Mouse (Mus musculus): ENCODE data around the gene Prss2. TPM values are rescaled to one million over a fixed set of nuclear protein-coding genes. Genes with fewer than 3 reads are reported as not detected.

Prss2 gene
- not detected in 2 replicates for total RNA-seq (2014; rRNA removed)
- polyA plus RNA-seq (2015; fragmentation: Nextera tagmentation; extraction: Ambion mirVana), result not detected in 2 replicates

DNA sequence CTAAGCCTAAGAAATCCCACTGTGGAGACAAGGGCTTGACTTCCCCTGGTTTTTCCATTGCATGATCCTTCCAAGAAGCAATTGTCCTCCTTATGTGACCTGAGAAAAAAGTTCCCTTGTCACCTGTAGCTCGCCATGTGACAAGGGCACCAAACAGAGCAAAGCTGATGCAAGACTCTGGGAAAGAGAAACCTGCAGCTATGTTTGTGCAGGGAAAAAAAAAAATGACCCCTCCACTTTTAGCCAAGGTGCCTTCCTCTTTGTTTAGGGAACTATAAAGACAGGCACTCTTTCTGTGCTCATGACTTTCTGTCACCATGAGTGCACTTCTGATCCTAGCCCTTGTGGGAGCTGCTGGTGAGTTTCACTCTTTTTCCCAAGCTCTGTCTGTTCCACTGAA is at the start of gene Prss2:
Gene Prss2 (plus strand): TSS at position 301 of the 400 bp plus-strand sequence.
- TF ChIP-seq CTCF (IDR thresholded peaks at IDR 0.05; ENCODE audit: low read depth), result no peak
- no peak within 1 kb of the TSS for H3K9ac ChIP-seq (replicated peaks; ENCODE audit: low read length)
- DNase-seq (ENCODE audit: low spot score), result no peak
- H3K4me1 ChIP-seq (ENCODE audit: insufficient read depth, low read length), result no peaks in the 10 kb centered on the region
- ATAC-seq, result no peak
- no peaks in the 10 kb centered on the region for H3K36me3 ChIP-seq (ENCODE audit: insufficient read depth, low read length)
- no peak within 1 kb of the TSS for H3K27ac ChIP-seq
- 82% methylated on average over 1 of the region's 1 CpGs for WGBS
- H3K27me3 ChIP-seq (ENCODE audit: insufficient read depth, low read length), result no peaks in the 10 kb centered on the region
- H3K4me2 ChIP-seq (ENCODE audit: low read depth, low read length), result no peak within 1 kb of the TSS
- H3K4me3 ChIP-seq (ENCODE audit: low read length), result no peak within 1 kb of the TSS
- H3K9me3 ChIP-seq (ENCODE audit: low read length), result no peaks in the 10 kb centered on the region

DNA sequence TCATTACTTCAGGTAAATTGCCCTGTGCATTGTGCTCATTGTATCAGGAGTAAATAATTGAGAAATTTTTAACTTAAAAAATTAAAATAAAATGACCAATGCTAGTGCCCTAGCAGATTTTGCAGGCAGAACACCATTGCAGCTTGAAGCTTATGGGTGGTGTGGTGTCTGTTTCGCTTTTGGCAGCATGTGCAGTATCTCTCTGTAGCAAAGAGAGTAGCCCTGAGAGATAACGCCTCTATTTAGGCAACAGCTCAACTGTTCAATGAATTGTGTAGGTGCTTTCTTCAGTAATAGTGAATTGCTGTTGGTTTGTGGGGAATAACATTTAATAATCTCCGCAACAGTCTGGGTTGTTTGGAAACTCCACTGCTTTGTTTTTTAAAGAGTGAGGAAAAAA is 22.2 kb upstream of the Prss2 start:
- Histone ChIP-seq H3K4me3 (ENCODE audit: low read length) (no peak overlapping the region), H3K9me3 (ENCODE audit: low read length) (no peaks in the 10 kb centered on the region), H3K4me1 (ENCODE audit: insufficient read depth, low read length) (no peaks in the 10 kb centered on the region), H3K36me3 (ENCODE audit: insufficient read depth, low read length) (no peaks in the 10 kb centered on the region), H3K27me3 (ENCODE audit: insufficient read depth, low read length) (no peaks in the 10 kb centered on the region), H3K27ac (no peak overlapping the region), H3K9ac (replicated peaks; ENCODE audit: low read length) (no peak overlapping the region), H3K4me2 (ENCODE audit: low read depth, low read length) (no peak overlapping the region)
- 85% methylated on average over 3 of the region's 3 CpGs for WGBS
- no peak for TF ChIP-seq CTCF (IDR thresholded peaks at IDR 0.05; ENCODE audit: low read depth)
- DNase-seq (ENCODE audit: low spot score) (no peak), ATAC-seq (no peak)

- TF ChIP-seq CTCF (IDR thresholded peaks at IDR 0.05; ENCODE audit: low read depth), result no peak
- H3K27me3 ChIP-seq (ENCODE audit: insufficient read depth, low read length), result no peaks in the 10 kb centered on the region
- no peaks in the 10 kb centered on the region for H3K9me3 ChIP-seq (ENCODE audit: low read length)
- H3K9ac ChIP-seq (replicated peaks; ENCODE audit: low read length), result no peak overlapping the region
- no peak overlapping the region for H3K27ac ChIP-seq
- H3K4me1 ChIP-seq (ENCODE audit: insufficient read depth, low read length), result no peaks in the 10 kb centered on the region
- H3K4me3 ChIP-seq (ENCODE audit: low read length), result no peak overlapping the region
- WGBS, result 88% methylated on average over 2 of the region's 2 CpGs
- H3K36me3 ChIP-seq (ENCODE audit: insufficient read depth, low read length), result no peaks in the 10 kb centered on the region
- no peak for ATAC-seq
- no peak overlapping the region for H3K4me2 ChIP-seq (ENCODE audit: low read depth, low read length)
- no peak for DNase-seq (ENCODE audit: low spot score)
Measured at GRCm38 (mm10) chr6:41504915-41505314, 16.7 kb upstream of the Prss2 start.

DNA sequence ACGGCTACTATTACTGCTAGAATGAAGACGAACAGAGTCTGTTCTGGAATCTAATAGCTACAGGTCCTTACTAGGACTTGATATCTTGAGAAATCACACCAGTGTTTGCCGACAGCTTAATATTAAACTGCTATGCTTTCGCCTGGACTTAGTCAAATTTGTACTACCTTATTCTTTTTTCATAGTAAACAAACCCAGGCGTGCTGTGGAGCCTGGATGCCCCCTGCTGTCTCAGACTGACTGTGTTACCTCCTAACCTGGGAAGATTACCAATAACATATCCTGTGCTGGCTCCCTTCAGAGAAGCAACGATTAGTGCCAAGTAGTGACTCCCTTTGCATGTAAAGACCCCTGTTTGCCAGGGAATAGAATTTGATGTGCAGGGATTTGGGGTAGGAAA is 16.3 kb upstream of the Prss2 start:
- ATAC-seq (no peak), DNase-seq (ENCODE audit: low spot score) (no peak)
- H3K4me1 ChIP-seq (ENCODE audit: insufficient read depth, low read length), result no peaks in the 10 kb centered on the region
- H3K4me2 ChIP-seq (ENCODE audit: low read depth, low read length), result no peak overlapping the region
- no peaks in the 10 kb centered on the region for H3K36me3 ChIP-seq (ENCODE audit: insufficient read depth, low read length)
- no peaks in the 10 kb centered on the region for H3K27me3 ChIP-seq (ENCODE audit: insufficient read depth, low read length)
- H3K4me3 ChIP-seq (ENCODE audit: low read length), result no peak overlapping the region
- H3K27ac ChIP-seq, result no peak overlapping the region
- WGBS, result 77% methylated on average over 6 of the region's 6 CpGs
- H3K9me3 ChIP-seq (ENCODE audit: low read length), result no peaks in the 10 kb centered on the region
- TF ChIP-seq CTCF (IDR thresholded peaks at IDR 0.05; ENCODE audit: low read depth), result no peak
- no peak overlapping the region for H3K9ac ChIP-seq (replicated peaks; ENCODE audit: low read length)

DNA sequence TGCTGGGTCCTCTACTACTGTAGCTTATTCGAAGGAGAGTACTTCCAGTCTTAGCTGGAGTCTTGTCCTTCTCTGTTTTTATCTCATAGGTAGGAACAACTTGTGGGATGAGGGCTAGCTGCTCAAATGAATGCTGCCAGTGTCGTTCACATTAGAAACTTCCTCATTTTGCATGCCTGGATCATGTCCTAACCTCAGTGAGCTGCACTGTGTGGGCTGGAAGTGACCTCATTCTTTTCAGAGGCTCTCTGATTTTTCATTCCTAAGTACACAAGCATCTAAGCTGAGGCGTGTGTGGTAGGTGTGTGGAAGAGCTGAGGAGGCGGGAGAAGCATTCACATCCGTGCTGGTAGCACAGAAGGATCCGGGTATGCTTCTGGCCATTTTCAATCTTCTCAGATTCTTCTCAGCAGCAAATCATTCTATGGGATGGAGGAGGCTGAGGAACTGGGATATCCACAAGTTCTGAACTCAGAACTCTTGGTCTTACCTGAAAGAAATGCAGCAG is 3.5 kb upstream of the Prss2 start:
- no peaks in the 10 kb centered on the region for H3K9me3 ChIP-seq (ENCODE audit: low read length)
- no peak overlapping the region for H3K4me2 ChIP-seq (ENCODE audit: low read depth, low read length)
- WGBS, result 79% methylated on average over 6 of the region's 6 CpGs
- no peak for TF ChIP-seq CTCF (IDR thresholded peaks at IDR 0.05; ENCODE audit: low read depth)
- no peaks in the 10 kb centered on the region for H3K4me1 ChIP-seq (ENCODE audit: insufficient read depth, low read length)
- no peak for ATAC-seq
- H3K27ac ChIP-seq, result no peak overlapping the region
- H3K27me3 ChIP-seq (ENCODE audit: insufficient read depth, low read length), result no peaks in the 10 kb centered on the region
- no peak overlapping the region for H3K4me3 ChIP-seq (ENCODE audit: low read length)
- no peaks in the 10 kb centered on the region for H3K36me3 ChIP-seq (ENCODE audit: insufficient read depth, low read length)
- DNase-seq (ENCODE audit: low spot score), result no peak
- H3K9ac ChIP-seq (replicated peaks; ENCODE audit: low read length), result no peak overlapping the region

- no peaks in the 10 kb centered on the region for H3K4me1 ChIP-seq (ENCODE audit: insufficient read depth, low read length)
- no peak for TF ChIP-seq CTCF (IDR thresholded peaks at IDR 0.05; ENCODE audit: low read depth)
- ATAC-seq (no peak), DNase-seq (ENCODE audit: low spot score) (no peak)
- no peak overlapping the region for H3K4me2 ChIP-seq (ENCODE audit: low read depth, low read length)
- no peaks in the 10 kb centered on the region for H3K36me3 ChIP-seq (ENCODE audit: insufficient read depth, low read length)
- no peaks in the 10 kb centered on the region for H3K9me3 ChIP-seq (ENCODE audit: low read length)
- no peak overlapping the region for H3K4me3 ChIP-seq (ENCODE audit: low read length)
- no peak overlapping the region for H3K27ac ChIP-seq
- no peaks in the 10 kb centered on the region for H3K27me3 ChIP-seq (ENCODE audit: insufficient read depth, low read length)
- H3K9ac ChIP-seq (replicated peaks; ENCODE audit: low read length), result no peak overlapping the region
Measured at GRCm38 (mm10) chr6:41526453-41526852, 4.9 kb downstream of the Prss2 start.

GRCm38 (mm10) chr6:41527402-41527801 is 5.8 kb downstream of the Prss2 start:
- no peak for DNase-seq (ENCODE audit: low spot score)
- H3K9me3 ChIP-seq (ENCODE audit: low read length), result no peaks in the 10 kb centered on the region
- H3K4me2 ChIP-seq (ENCODE audit: low read depth, low read length), result no peak overlapping the region
- no peak overlapping the region for H3K4me3 ChIP-seq (ENCODE audit: low read length)
- H3K4me1 ChIP-seq (ENCODE audit: insufficient read depth, low read length), result no peaks in the 10 kb centered on the region
- H3K9ac ChIP-seq (replicated peaks; ENCODE audit: low read length), result no peak overlapping the region
- ATAC-seq, result no peak
- no peak overlapping the region for H3K27ac ChIP-seq
- H3K27me3 ChIP-seq (ENCODE audit: insufficient read depth, low read length), result no peaks in the 10 kb centered on the region
- no peaks in the 10 kb centered on the region for H3K36me3 ChIP-seq (ENCODE audit: insufficient read depth, low read length)
- no peak for TF ChIP-seq CTCF (IDR thresholded peaks at IDR 0.05; ENCODE audit: low read depth)
- WGBS, result 90% methylated on average over 1 of the region's 1 CpGs

All from hindbrain, postnatal 0 days (tissue).